Mouse (Mus musculus): ENCODE data around the gene Rnf150.
"Not testable (repeated sequence)": the region's sequence is repeated elsewhere in the genome, so short reads cannot be mapped to it uniquely, and the experiment has no call there.

Rnf150 gene

GRCm38 (mm10) chr8:83074248-83074647 lies 211.1 kb downstream of the Rnf150 start:
- no peak for DNase-seq (ENCODE audit: low read depth, low spot score)

GRCm38 (mm10) chr8:83076621-83077020 lies 213.5 kb downstream of the Rnf150 start:
- no peak for DNase-seq (ENCODE audit: low read depth, low spot score)

GRCm38 (mm10) chr8:83077329-83077728 lies 214.2 kb downstream of the Rnf150 start:
- no peak for DNase-seq (ENCODE audit: low read depth, low spot score)

GRCm38 (mm10) chr8:83078701-83079533 lies 215.8 kb downstream of the Rnf150 start:
- DNase-seq (ENCODE audit: low read depth, low spot score), result no peak

GRCm38 (mm10) chr8:83079534-83079844 lies 216.3 kb downstream of the Rnf150 start:
- no peak for DNase-seq (ENCODE audit: low read depth, low spot score)

- no peak for DNase-seq (ENCODE audit: low read depth, low spot score)
Measured at GRCm38 (mm10) chr8:83081266-83081665, 218.1 kb downstream of the Rnf150 start.

- DNase-seq (ENCODE audit: low read depth, low spot score), result not testable (repeated sequence)
Measured at GRCm38 (mm10) chr8:83081806-83082205, 218.7 kb downstream of the Rnf150 start.

- DNase-seq (ENCODE audit: low read depth, low spot score), result no peak
Measured at GRCm38 (mm10) chr8:83082251-83082650, 219.1 kb downstream of the Rnf150 start.

GRCm38 (mm10) chr8:83083452-83083851 lies 220.3 kb downstream of the Rnf150 start:
- DNase-seq (ENCODE audit: low read depth, low spot score), result no peak

- DNase-seq (ENCODE audit: low read depth, low spot score), result no peak
Measured at GRCm38 (mm10) chr8:83085581-83085980, 222.4 kb downstream of the Rnf150 start.

- no peak for DNase-seq (ENCODE audit: low read depth, low spot score)
Measured at GRCm38 (mm10) chr8:83086625-83087024, 223.5 kb downstream of the Rnf150 start.

GRCm38 (mm10) chr8:83087604-83088003 lies 224.4 kb downstream of the Rnf150 start:
- DNase-seq (ENCODE audit: low read depth, low spot score), result no peak

- no peak for DNase-seq (ENCODE audit: low read depth, low spot score)
Measured at GRCm38 (mm10) chr8:83088156-83088555, 225.0 kb downstream of the Rnf150 start.

- peak; percentile 82 for DNase-seq (ENCODE audit: low read depth, low spot score)
Measured at GRCm38 (mm10) chr8:83089336-83089986, 226.3 kb downstream of the Rnf150 start.

GRCm38 (mm10) chr8:83090446-83090845 lies 227.3 kb downstream of the Rnf150 start:
- DNase-seq (ENCODE audit: low read depth, low spot score), result no peak

- DNase-seq (ENCODE audit: low read depth, low spot score), result no peak
Measured at GRCm38 (mm10) chr8:83100041-83100440, 236.9 kb downstream of the Rnf150 start.

GRCm38 (mm10) chr8:83102957-83103510 lies 239.9 kb downstream of the Rnf150 start:
- no peak for DNase-seq (ENCODE audit: low read depth, low spot score)

- no peak for DNase-seq (ENCODE audit: low read depth, low spot score)
Measured at GRCm38 (mm10) chr8:83103968-83104367, 240.8 kb downstream of the Rnf150 start.

- no peak for DNase-seq (ENCODE audit: low read depth, low spot score)
Measured at GRCm38 (mm10) chr8:83109756-83110155, 246.6 kb downstream of the Rnf150 start.

- DNase-seq (ENCODE audit: low read depth, low spot score), result no peak
Measured at GRCm38 (mm10) chr8:83110177-83110576, 247.0 kb downstream of the Rnf150 start.

GRCm38 (mm10) chr8:83135086-83135485 lies 271.9 kb downstream of the Rnf150 start:
- DNase-seq (ENCODE audit: low read depth, low spot score), result no peak

- no peak for DNase-seq (ENCODE audit: low read depth, low spot score)
Measured at GRCm38 (mm10) chr8:83140068-83140467, 276.9 kb downstream of the Rnf150 start.

GRCm38 (mm10) chr8:83140701-83141111 lies 277.6 kb downstream of the Rnf150 start:
- no peak for DNase-seq (ENCODE audit: low read depth, low spot score)

Data from skeletal muscle tissue, adult 2 months (tissue).